Mouse (Mus musculus) forebrain, embryonic 14.5 days (tissue): Measurements from ENCODE around the gene Zfyve1. TPM values are rescaled to one million over a fixed set of nuclear protein-coding genes. Genes with fewer than 3 reads are reported as not detected.

Experiments
- ATAC-seq: fragments of 200-750 bp; cut with Nextera tagmentation; 2 replicates; pipeline ENCODE4 v1.8.0; 2017; ENCODE audit warnings: mild to moderate bottlenecking, moderate library complexity
- DNase-seq: peaks from one replicate; pipeline ENCODE4 v3.0.0-alpha.2; 2015; ENCODE audit warnings: low spot score
- H3K27ac ChIP-seq: fragments of 300-500 bp; sonication (generic); 2 replicates; pipeline ENCODE4 v1.5.1; 2014; ENCODE audit warnings: low read depth, mild to moderate bottlenecking, control low read depth, low read length, moderate library complexity
- H3K27me3 ChIP-seq: fragments of 300-500 bp; sonication (generic); replicated peaks from 2 replicates; pipeline ENCODE4 v1.6.1; 2014; ENCODE audit warnings: low read length, control low read depth, mixed read lengths; ENCODE audit not compliant: control insufficient read depth, insufficient read depth
- H3K36me3 ChIP-seq: fragments of 300-500 bp; sonication (generic); 2 replicates; pipeline ENCODE4 v1.6.1; 2014; ENCODE audit warnings: low read length, control low read depth; ENCODE audit not compliant: control insufficient read depth, insufficient read depth
- H3K4me1 ChIP-seq: fragments of 300-500 bp; sonication (generic); 2 replicates; pipeline ENCODE4 v1.6.1; 2014; ENCODE audit warnings: antibody characterized with exemption, low read length, control low read depth; ENCODE audit not compliant: control insufficient read depth, insufficient read depth
- H3K4me2 ChIP-seq: fragments of 300-500 bp; sonication (generic); 2 replicates; pipeline ENCODE4 v1.6.1; 2014; ENCODE audit warnings: mild to moderate bottlenecking, control low read depth, low read length
- H3K4me3 ChIP-seq: fragments of 300-500 bp; sonication (generic); 2 replicates; pipeline ENCODE4 v1.5.1; 2014; ENCODE audit warnings: low read depth, low read length, control low read depth
- H3K9ac ChIP-seq: fragments of 300-500 bp; sonication (generic); 2 replicates; pipeline ENCODE4 v1.6.1; 2014; ENCODE audit warnings: mild to moderate bottlenecking, low read length, control low read depth, moderate library complexity
- H3K9me3 ChIP-seq: fragments of 300-500 bp; sonication (generic); replicated peaks from 2 replicates; pipeline ENCODE4 v1.6.1; 2016; ENCODE audit warnings: low read length, control low read depth, mixed read lengths; ENCODE audit not compliant: control insufficient read depth
- WGBS: fragments of 180-500 bp; shearing (Covaris S2); extraction: QIAGEN DNeasy Blood & Tissue Kit; methylation state at CpG from one replicate; pipeline ENCODE4 v1.1.7; 2014; 5-methylcytosine and 5-hydroxymethylcytosine counted together
- polyA plus RNA-seq: library from polyadenylated mRNA; unstranded; fragments of >200 nt; fragmentation: Nextera tagmentation; extraction: Ambion mirVana; gene quantifications from 2 replicates; pipeline ENCODE4 v1.2.1, GENCODE M21; 2014

Gene Zfyve1
- polyA plus RNA-seq, 1 experiment from 2014 or later: 22.7 TPM

DNA sequence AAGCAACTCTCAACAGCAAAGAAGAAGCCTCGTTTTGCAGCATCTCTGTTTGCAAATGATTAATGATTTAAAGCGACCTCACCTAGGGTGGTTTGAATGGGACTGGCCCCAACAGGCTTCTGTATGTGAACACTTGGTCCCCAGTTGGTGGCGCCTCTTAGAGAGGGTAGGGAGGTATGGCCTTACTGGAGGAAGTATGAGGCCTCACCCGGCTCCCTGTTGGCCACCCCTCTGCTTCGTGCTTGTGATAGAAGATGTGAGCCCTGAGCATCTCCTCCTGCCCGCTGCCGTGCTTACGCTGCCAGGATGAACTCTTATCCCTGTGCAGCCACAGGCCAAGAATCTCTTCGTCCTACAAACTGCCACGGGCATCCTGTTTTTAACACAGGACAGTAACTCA is 90.5 kb downstream of the Zfyve1 start:
- WGBS: 80% methylated on average over 10 of the region's 10 CpGs
- ATAC-seq (no peak), DNase-seq (no peak)
- Histone ChIP-seq H3K9me3 (no peaks in the 10 kb centered on the region), H3K4me3 (no peak overlapping the region), H3K36me3 (no peaks in the 10 kb centered on the region), H3K9ac (no peak overlapping the region), H3K4me2 (no peak overlapping the region), H3K27me3 (no peaks in the 10 kb centered on the region), H3K4me1 (no peaks in the 10 kb centered on the region), H3K27ac (no peak overlapping the region)

DNA sequence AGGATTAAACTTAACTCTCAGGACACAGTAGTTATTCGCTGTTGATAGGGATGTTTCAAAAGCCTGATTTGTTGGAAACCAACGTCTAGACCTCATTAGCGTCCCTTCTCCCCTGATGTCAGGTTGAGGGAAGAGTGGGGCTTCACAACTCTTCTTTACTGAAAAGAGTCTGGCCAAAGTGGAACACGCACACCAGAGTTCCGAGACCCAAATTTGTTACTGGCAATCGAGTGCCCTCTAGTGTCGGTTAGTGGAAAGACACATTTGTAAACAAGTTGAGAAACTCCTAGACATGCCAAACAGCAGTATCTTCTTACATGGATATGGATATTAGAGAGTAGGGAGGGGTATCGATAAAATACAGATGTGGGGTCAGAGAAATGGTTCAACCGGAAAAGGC is 94.8 kb downstream of the Zfyve1 start:
- Histone ChIP-seq H3K9me3 (no peaks in the 10 kb centered on the region), H3K36me3 (no peaks in the 10 kb centered on the region), H3K4me1 (no peaks in the 10 kb centered on the region), H3K4me3 (no peak overlapping the region), H3K27ac (no peak overlapping the region), H3K9ac (no peak overlapping the region), H3K27me3 (no peaks in the 10 kb centered on the region), H3K4me2 (no peak overlapping the region)
- DNase-seq (peak; percentile 91), ATAC-seq (peak; percentile 54; the same call in 1 of the 2 replicates)
- WGBS: 4% methylated on average over 9 of the region's 9 CpGs

DNA sequence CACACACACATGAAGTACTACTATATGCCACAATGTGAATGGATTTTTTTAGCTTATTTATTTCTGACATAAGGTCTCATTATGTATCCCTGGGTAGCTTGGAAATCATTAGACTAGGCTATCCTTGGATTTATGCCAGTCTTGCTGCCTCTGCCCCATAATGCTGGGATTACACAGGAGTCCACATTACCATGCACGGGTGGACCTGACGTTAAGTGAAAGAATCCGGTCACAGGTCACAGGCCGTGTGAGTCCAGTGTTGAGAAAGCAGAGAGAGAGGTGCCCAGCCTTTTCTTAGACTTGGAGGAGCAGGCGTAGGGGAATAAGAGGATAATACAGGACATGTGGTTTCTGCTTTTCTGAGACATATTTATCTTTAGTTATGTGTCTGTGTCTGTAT is 97.8 kb downstream of the Zfyve1 start:
- no peak for DNase-seq
- H3K4me2 ChIP-seq: no peak overlapping the region
- no peaks in the 10 kb centered on the region for H3K4me1 ChIP-seq
- H3K27ac ChIP-seq: no peak overlapping the region
- H3K9me3 ChIP-seq: no peaks in the 10 kb centered on the region
- H3K4me3 ChIP-seq: no peak overlapping the region
- 76% methylated on average over 5 of the region's 5 CpGs for WGBS
- H3K27me3 ChIP-seq: no peaks in the 10 kb centered on the region
- no peak for ATAC-seq
- H3K36me3 ChIP-seq: no peaks in the 10 kb centered on the region
- no peak overlapping the region for H3K9ac ChIP-seq

DNA sequence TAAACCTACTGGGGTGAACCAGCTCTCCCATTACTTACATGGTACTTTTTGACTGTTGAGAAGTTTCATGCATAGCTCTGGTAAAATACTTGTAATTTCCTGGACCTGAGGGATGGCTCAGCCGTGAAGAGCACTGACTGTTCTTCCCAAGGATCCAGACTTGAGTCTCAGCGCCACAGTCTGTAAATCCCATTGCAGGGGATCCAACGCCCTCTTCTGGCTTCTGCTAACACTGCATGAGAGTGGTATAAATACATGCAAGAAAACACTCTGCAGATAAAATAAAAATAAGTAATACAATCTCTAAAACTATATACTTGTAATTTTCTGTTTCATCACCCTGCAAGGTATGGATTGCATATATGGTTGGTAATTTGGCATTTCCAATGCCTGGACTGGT is 99.1 kb downstream of the Zfyve1 start:
- H3K36me3 ChIP-seq: no peaks in the 10 kb centered on the region
- H3K27ac ChIP-seq: no peak overlapping the region
- H3K4me2 ChIP-seq: no peak overlapping the region
- no peak for DNase-seq
- no peak for ATAC-seq
- no peaks in the 10 kb centered on the region for H3K27me3 ChIP-seq
- H3K9ac ChIP-seq: no peak overlapping the region
- no peak overlapping the region for H3K4me3 ChIP-seq
- no peaks in the 10 kb centered on the region for H3K9me3 ChIP-seq
- H3K4me1 ChIP-seq: no peaks in the 10 kb centered on the region
- 83% methylated on average over 3 of the region's 3 CpGs for WGBS

DNA sequence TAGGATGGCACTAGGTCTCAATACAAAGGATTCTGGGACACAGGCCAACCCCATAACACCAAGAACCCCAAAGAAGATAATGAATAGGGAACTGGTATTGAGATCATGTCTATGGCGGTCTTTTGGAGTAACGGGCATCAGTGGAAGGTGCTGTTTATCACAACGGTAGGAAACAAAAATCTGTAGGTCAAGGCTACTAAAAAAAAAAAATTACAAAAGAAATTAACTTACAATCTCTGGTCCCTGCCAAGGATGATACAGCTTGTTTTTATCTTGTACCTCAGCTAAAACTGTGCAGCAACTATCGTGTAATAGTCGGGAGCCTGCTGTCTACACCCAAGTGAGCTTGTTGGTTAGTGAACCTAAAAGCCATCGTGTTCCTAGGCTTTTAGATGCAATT is 100.3 kb downstream of the Zfyve1 start:
- Histone ChIP-seq H3K27ac (no peak overlapping the region), H3K9ac (no peak overlapping the region), H3K4me3 (no peak overlapping the region), H3K4me1 (no peaks in the 10 kb centered on the region), H3K4me2 (no peak overlapping the region), H3K9me3 (no peaks in the 10 kb centered on the region), H3K36me3 (no peaks in the 10 kb centered on the region), H3K27me3 (no peaks in the 10 kb centered on the region)
- DNase-seq (no peak), ATAC-seq (no peak)
- 66% methylated on average over 6 of the region's 6 CpGs for WGBS

Other genes with a start within 250 kb of the Zfyve1 start
- 7.8 and 9.6 TPM in 2 replicates for gene Dpf3, start 109.5 kb downstream of the Zfyve1 start, polyA plus RNA-seq
- gene Dcaf4, start 76.8 kb downstream of the Zfyve1 start, polyA plus RNA-seq: 41.9 and 47.2 TPM in 2 replicates
- gene Rbm25, start 34.0 kb upstream of the Zfyve1 start, polyA plus RNA-seq: 164 and 176 TPM in 2 replicates
- 73.4 and 79.5 TPM in 2 replicates for gene Psen1, start 90.9 kb upstream of the Zfyve1 start, polyA plus RNA-seq
- gene Papln, start 166.4 kb upstream of the Zfyve1 start, polyA plus RNA-seq: 0.09 and 0.11 TPM in 2 replicates